Mouse (Mus musculus): Measurements from ENCODE around the gene Bag2. TPM values are rescaled to one million over a fixed set of nuclear protein-coding genes. Genes with fewer than 3 reads are reported as not detected.
A peak's percentile ranks its signal among the peaks of the same experiment; 100 is the strongest.

Bag2 gene
- 63.2 and 72.5 TPM in 2 replicates for polyA plus RNA-seq (2016; fragmentation: Nextera tagmentation; extraction: Ambion mirVana)

GRCm38 (mm10) chr1:33757491-33758041 is at the start of gene Bag2:
Bag2 (minus strand) TSS chr1:33757795.
- peak within 1 kb of the TSS; percentile 94 for H3K27ac ChIP-seq
- peak; percentile 80 for DNase-seq (ENCODE audit: low spot score)
- under 1% methylated on average over 43 of the region's 61 CpGs for WGBS

GRCm38 (mm10) chr1:33803323-33803722 is 45.7 kb upstream of the Bag2 start:
- Histone ChIP-seq H3K4me3 (no peak overlapping the region), H3K27ac (no peak overlapping the region), H3K27me3 (ENCODE audit: low read depth, poor library complexity, severe bottlenecking) (no peaks in the 10 kb centered on the region), H3K9me3 (replicated peaks) (no peaks in the 10 kb centered on the region), H3K36me3 (peaks cover 99% of the 10 kb centered on the region), H3K4me1 (no peaks in the 10 kb centered on the region)
- no peak for DNase-seq (ENCODE audit: low spot score)
- 96% methylated on average over 2 of the region's 2 CpGs for WGBS

More at GRCm38 (mm10) chr1:33757491-33758041, at the start of gene Bag2:
- peaks cover 23% of the 10 kb centered on the region for H3K4me1 ChIP-seq
- peak within 1 kb of the TSS; percentile 77 for H3K4me3 ChIP-seq
- H3K36me3 ChIP-seq = peaks cover 40% of the 10 kb centered on the region
- H3K27me3 ChIP-seq (ENCODE audit: low read depth, poor library complexity, severe bottlenecking) = no peaks in the 10 kb centered on the region
- H3K9me3 ChIP-seq (replicated peaks) = no peaks in the 10 kb centered on the region; the same call in 1 of the 2 replicates

GRCm38 (mm10) chr1:33799620-33800019 is 42.0 kb upstream of the Bag2 start:
- DNase-seq (ENCODE audit: low spot score) = no peak
- H3K27me3 ChIP-seq (ENCODE audit: low read depth, poor library complexity, severe bottlenecking) = no peaks in the 10 kb centered on the region
- peaks cover 96% of the 10 kb centered on the region for H3K36me3 ChIP-seq
- H3K4me3 ChIP-seq = no peak overlapping the region
- H3K4me1 ChIP-seq = no peaks in the 10 kb centered on the region
- no peaks in the 10 kb centered on the region for H3K9me3 ChIP-seq (replicated peaks)
- no peak overlapping the region for H3K27ac ChIP-seq
- 83% methylated on average over 3 of the region's 3 CpGs for WGBS

DNA sequence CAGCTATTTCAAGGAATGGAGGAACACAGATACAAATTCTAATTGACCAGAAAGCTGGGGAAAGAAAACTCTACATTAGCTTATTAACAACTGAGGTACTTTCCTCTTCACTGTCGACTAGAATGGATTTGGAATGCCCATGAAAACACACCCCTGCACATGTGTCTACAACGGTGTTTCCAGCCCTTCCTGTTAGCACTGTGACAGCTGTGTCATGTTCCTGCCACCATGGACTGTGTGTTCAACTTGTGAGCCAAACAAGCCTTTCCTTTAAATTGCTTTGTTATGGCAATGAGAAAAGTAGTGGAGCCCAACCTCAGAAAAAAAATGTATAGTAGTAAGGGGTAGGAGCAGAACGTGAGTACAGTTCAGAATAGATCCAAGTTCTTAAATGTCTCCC is 30.9 kb upstream of the Bag2 start:
- Histone ChIP-seq H3K27me3 (ENCODE audit: low read depth, poor library complexity, severe bottlenecking) (no peaks in the 10 kb centered on the region), H3K9me3 (replicated peaks) (no peaks in the 10 kb centered on the region), H3K36me3 (peaks cover 34% of the 10 kb centered on the region), H3K4me1 (no peaks in the 10 kb centered on the region), H3K4me3 (no peak overlapping the region), H3K27ac (no peak overlapping the region)
- WGBS = 71% methylated on average over 3 of the region's 3 CpGs
- no peak for DNase-seq (ENCODE audit: low spot score)

GRCm38 (mm10) chr1:33788072-33788471 is 30.5 kb upstream of the Bag2 start:
- DNase-seq (ENCODE audit: low spot score) = no peak
- H3K9me3 ChIP-seq (replicated peaks) = no peaks in the 10 kb centered on the region
- 90% methylated on average over 5 of the region's 5 CpGs for WGBS
- peaks cover 35% of the 10 kb centered on the region for H3K36me3 ChIP-seq
- no peaks in the 10 kb centered on the region for H3K27me3 ChIP-seq (ENCODE audit: low read depth, poor library complexity, severe bottlenecking)
- H3K4me1 ChIP-seq = no peaks in the 10 kb centered on the region
- H3K27ac ChIP-seq = no peak overlapping the region
- no peak overlapping the region for H3K4me3 ChIP-seq

GRCm38 (mm10) chr1:33784561-33784960 is 27.0 kb upstream of the Bag2 start:
- WGBS = 95% methylated on average over 5 of the region's 5 CpGs
- Histone ChIP-seq H3K4me1 (no peaks in the 10 kb centered on the region), H3K27me3 (ENCODE audit: low read depth, poor library complexity, severe bottlenecking) (no peaks in the 10 kb centered on the region), H3K36me3 (peaks cover 46% of the 10 kb centered on the region), H3K4me3 (no peak overlapping the region), H3K27ac (no peak overlapping the region), H3K9me3 (replicated peaks) (no peaks in the 10 kb centered on the region)
- DNase-seq (ENCODE audit: low spot score) = no peak

DNA sequence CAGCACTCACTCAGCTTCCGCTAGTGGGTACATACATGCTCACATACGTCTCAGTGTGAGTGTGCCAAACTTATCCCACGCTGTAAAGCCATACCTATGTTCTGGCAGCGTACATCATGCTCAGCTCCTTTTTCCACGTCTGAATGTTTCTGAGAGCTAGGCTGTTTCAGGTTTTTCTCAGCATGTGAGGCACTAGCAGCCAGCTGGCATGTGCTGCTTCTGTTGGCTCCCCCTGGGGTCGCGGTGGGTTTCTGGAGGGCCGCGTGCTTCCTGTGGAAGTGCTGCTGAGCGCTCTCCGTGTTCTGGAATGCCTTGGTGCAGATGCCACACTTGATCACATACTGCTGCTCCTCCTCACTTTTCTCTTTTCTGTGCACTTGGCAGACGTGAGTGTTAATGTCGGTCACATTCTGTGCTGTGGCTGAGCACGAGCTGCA is 18.6 kb upstream of the Bag2 start:
- 93% methylated on average over 14 of the region's 14 CpGs for WGBS

DNA sequence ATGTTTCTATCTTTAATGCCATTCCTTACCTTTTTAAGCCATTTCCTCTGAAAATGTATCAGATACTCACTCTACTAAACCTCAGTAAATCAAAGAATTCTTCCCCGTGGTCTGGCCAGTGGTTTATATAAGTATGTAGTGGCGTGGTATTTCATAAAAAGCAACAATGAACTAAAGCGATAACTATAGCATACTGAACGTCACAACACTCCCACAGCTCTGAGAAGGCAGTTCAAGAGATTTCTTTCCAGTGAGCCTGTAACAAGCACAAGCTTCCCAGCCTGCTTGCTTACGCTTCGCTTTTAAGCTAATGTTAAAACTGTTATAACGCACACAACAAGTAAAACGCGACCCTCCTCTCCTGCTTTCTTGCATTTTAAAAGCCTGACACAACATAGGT is 14.5 kb upstream of the Bag2 start:
- Histone ChIP-seq H3K36me3 (peaks cover 86% of the 10 kb centered on the region), H3K4me3 (no peak overlapping the region), H3K27me3 (ENCODE audit: low read depth, poor library complexity, severe bottlenecking) (no peaks in the 10 kb centered on the region), H3K27ac (no peak overlapping the region), H3K9me3 (replicated peaks) (no peaks in the 10 kb centered on the region), H3K4me1 (no peaks in the 10 kb centered on the region)
- DNase-seq (ENCODE audit: low spot score) = no peak
- WGBS = 96% methylated on average over 9 of the region's 9 CpGs

More for the DNA sequence above, 18.6 kb upstream of the Bag2 start:
- Histone ChIP-seq H3K4me3 (no peak overlapping the region), H3K27ac (no peak overlapping the region), H3K9me3 (replicated peaks) (no peaks in the 10 kb centered on the region), H3K36me3 (peaks cover 70% of the 10 kb centered on the region), H3K4me1 (no peaks in the 10 kb centered on the region), H3K27me3 (ENCODE audit: low read depth, poor library complexity, severe bottlenecking) (no peaks in the 10 kb centered on the region)
- DNase-seq (ENCODE audit: low spot score) = no peak

- no peaks in the 10 kb centered on the region for H3K27me3 ChIP-seq (ENCODE audit: low read depth, poor library complexity, severe bottlenecking)
- 97% methylated on average over 10 of the region's 10 CpGs for WGBS
- no peak for DNase-seq (ENCODE audit: low spot score)
- H3K4me1 ChIP-seq = no peaks in the 10 kb centered on the region
- H3K36me3 ChIP-seq = peaks cover 86% of the 10 kb centered on the region
- no peak overlapping the region for H3K4me3 ChIP-seq
- no peak overlapping the region for H3K27ac ChIP-seq
- H3K9me3 ChIP-seq (replicated peaks) = no peaks in the 10 kb centered on the region
Observed at GRCm38 (mm10) chr1:33771621-33772020, 14.0 kb upstream of the Bag2 start.

DNA sequence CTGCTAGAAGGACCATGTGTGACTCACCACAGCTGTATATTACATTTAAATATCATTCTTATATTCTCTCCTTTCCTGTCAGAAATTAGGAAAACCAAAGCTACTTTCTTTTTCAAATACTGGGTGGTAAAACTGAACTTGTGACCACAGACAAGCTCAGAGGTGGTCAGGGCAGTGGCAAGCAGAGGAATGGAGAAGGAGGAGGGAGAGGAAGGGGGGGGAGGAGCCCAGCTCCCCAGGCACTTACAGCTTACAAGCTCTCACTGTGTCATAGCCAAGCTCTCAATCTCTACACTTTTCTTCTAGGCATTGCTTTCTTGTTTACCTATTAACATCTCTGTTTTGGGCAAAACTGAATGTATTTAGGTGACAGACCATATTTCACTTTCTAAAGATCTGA is 11.2 kb upstream of the Bag2 start:
- Histone ChIP-seq H3K36me3 (peaks cover 85% of the 10 kb centered on the region), H3K27ac (no peak overlapping the region), H3K9me3 (replicated peaks) (no peaks in the 10 kb centered on the region), H3K4me1 (no peaks in the 10 kb centered on the region), H3K4me3 (no peak overlapping the region), H3K27me3 (ENCODE audit: low read depth, poor library complexity, severe bottlenecking) (no peaks in the 10 kb centered on the region)
- DNase-seq (ENCODE audit: low spot score) = no peak

DNA sequence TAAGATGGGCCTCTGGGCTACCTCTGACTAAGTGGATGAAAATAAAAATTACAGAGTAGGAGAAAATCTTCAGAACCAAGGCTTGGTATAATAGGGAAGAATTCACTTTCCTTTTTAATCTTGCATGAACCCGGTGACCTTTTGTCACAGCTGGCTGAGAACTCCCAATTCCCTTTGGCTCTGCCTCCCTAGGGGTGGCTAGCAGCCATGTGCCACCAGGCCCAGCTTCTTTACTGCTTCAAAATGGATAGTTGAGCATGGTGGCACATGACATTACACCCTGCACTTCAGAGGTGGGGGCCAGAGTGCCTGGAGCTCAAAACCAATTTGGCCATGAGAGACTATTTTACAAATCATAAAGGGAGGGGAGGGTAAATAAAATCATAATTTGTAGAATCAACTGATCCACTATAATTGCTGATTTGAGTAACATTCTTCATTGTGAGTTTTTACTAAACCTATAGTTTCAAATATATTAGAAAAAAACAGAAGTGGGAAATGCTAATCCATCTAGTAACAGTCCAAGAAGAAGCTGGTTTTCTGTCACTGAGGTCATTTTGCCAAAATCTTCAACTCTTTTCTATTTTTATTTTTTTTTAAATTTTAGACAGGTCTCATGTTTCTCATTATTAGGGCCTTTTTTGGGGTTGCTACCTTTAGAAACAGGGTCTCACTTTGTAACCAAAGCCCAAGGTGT is 10.6 kb upstream of the Bag2 start:
- Histone ChIP-seq H3K36me3 (peaks cover 84% of the 10 kb centered on the region), H3K4me3 (no peak overlapping the region), H3K9me3 (replicated peaks) (no peaks in the 10 kb centered on the region), H3K27ac (no peak overlapping the region), H3K27me3 (ENCODE audit: low read depth, poor library complexity, severe bottlenecking) (no peaks in the 10 kb centered on the region), H3K4me1 (no peaks in the 10 kb centered on the region)
- WGBS = 79% methylated on average over 1 of the region's 1 CpGs
- DNase-seq (ENCODE audit: low spot score) = no peak

DNA sequence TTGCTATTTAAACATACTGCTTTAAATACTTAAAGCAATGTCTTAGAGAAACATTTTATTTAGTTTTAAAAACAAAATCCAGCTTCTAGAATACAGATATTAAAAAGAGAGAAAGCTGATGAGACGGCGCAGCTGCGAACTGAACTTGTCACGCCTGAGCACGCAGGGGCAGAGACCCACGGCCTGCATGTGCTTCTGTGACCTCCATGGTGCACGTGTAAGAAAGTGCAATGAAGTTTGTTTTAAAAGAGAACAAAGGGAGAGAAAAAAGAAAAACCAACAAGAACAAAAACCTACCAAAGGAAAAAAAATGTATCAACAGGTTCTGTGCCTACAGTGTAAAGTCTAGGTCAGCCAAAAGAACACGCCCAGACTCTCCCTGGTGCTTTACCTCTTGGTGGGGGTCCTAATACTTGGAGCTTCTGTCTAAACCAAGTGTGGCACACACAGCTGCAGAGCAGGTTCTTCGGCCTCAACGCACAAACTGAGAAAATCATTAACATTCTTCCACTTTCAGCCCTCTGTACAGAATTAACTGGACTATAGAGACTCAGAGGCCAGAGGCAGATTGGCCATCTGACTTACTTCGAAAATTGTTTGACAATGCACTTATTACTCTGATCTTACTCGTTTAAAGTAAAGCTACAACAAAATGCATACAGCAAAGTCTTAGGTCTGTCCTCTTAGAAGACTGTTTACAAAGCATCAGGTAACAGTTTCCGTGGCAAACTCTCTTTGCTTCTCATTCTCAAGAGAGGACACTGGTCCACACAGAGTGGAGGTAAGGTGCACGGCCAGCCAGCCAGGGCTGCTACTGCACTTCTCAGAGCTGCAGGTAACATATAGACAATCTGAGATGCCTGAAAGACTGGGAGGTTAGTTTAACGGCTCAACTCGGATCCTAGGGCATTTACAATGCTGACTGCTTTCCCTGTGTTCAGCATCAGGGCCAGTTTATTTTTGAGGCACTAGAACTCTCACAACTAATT is 9.2 kb upstream of the Bag2 start:
- Histone ChIP-seq H3K4me3 (no peak overlapping the region), H3K9me3 (replicated peaks) (no peaks in the 10 kb centered on the region), H3K27me3 (ENCODE audit: low read depth, poor library complexity, severe bottlenecking) (no peaks in the 10 kb centered on the region), H3K36me3 (peaks cover 83% of the 10 kb centered on the region), H3K4me1 (no peaks in the 10 kb centered on the region), H3K27ac (no peak overlapping the region)
- 89% methylated on average over 16 of the region's 16 CpGs for WGBS
- DNase-seq (ENCODE audit: low spot score) = no peak

Measured in limb, embryonic 10.5 days (tissue).